Mouse (Mus musculus): Measurements from ENCODE around the gene Grem1.

Grem1 gene

DNA sequence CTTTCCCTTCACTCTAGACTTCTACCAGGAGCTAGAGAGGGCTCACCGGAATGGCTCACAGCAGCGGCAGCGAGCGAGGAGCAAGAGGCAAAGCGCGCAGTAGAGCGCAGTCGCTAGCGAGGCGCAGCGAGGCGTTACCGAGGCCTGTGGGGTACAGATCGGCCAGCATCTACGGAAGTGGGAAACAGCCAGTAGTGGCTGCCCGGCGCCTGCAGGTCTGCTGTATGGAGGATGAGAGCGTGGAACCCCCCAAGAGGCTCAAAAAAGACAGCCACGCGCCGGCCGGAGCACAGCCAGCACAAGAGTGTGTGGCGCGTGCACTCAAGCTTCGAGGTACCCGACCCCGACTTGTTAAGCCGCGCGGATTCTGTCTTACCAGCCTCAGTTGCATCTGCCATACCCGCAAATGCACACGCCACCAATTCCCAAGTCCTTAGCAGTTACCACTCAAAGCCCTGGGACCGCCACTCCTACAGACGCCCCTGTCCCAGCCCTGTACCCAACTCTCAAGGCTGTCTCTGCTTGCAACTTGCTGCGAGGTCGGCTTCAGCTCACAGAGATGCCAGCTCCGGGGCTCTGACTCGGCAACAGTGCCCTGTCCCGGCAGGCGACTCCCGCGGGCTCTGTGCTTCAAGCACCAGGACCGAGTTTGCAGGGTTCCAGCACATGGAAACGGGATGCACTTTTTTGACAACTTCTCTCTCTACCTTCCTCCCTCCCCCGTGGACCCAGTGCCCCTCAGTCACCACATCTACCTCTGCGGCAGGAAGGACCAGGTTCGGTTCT lies 728 bp downstream of the Grem1 start:
- peak; percentile 73 for ATAC-seq (ENCODE audit: low TSS enrichment)

DNA sequence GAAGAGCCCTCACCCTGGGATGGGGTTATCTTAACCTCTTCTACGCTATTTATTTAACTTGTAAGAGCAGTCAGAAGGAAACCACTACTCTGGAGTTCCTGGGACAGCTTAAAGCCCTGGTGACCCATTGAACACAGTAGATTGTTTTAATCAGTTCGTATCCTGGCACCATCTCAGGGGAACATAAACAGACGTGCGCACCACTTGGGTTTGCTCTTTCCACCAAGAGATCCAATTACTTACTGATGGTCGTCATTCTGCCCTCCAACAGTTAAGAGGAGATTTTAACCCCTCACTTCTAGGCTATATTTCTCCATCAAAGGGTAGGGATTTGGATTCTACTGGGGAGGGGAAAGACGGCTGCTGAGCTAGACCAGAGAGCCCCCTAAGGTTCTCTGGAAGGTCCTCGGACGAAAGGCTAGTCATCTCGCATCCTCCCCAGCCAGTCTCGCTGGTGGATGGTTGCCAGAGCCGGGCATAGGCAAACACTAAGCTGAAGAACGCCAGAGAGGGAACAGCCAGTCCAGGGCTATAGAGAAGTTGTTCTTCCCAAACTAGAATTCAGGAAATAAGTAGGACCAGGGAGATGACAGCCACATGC lies 1.4 kb downstream of the Grem1 start:
- ATAC-seq (ENCODE audit: low TSS enrichment), result peak; percentile 35; the same call in 1 of the 2 replicates

DNA sequence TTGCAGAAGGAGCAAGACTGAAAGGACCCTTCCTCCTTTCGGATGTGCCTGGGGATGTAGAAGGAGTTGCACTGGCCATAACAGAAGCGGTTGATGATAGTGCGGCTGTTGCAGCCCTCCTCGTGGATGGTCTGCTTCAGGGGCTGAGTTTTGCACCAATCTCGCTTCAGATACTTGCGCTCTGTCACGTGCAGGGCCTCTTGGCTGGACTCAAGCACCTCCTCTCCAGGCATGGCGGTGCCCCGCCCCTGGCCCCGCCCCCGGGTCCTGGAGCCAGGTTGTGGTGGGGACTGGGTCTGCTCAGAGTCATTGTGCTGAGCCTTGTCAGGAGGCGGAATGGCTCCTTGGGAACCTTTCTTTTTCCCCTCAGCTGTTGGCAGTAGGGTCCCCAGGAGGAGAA lies 8.7 kb downstream of the Grem1 start:
- ATAC-seq (ENCODE audit: low TSS enrichment), result no peak

DNA sequence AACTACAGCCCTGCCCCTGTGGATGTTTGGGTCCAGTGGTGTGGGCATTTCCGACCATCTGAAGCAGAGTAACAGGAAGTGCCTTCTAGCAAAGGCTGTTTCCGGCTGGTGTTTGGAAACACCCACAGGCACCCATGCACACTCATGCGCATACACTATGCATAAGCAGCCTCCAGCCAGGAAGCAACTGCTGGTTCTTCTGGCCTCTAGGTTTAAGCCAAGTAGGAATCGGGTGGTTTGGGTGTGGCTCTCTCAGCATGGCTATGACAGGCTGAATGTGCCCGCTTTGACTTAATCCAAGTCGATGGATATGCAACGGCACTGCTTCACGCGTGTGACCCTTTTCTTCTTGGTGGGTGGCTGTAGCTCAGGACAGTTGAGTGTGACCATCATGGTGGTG lies 9.1 kb downstream of the Grem1 start:
- ATAC-seq (ENCODE audit: low TSS enrichment), result no peak

DNA sequence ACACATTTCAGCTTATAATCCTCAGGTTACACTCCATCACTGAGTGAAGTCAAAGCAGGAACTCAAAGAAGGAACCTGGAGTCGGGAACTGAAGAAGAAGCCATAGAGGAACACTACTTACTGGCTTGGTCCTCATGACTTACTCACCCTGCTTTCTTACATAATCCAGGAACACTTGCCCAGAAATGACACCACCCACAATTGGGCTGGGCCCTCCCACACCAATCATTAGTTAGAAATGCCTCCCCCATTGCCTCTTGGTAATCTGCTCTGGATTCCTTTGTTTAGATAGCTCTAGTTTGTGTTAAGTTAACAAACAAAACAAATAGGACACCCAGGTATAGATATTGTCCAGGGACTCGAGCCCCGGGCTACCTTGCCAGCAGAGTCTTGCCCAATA lies 29.9 kb downstream of the Grem1 start:
- ATAC-seq (ENCODE audit: low TSS enrichment), result no peak

DNA sequence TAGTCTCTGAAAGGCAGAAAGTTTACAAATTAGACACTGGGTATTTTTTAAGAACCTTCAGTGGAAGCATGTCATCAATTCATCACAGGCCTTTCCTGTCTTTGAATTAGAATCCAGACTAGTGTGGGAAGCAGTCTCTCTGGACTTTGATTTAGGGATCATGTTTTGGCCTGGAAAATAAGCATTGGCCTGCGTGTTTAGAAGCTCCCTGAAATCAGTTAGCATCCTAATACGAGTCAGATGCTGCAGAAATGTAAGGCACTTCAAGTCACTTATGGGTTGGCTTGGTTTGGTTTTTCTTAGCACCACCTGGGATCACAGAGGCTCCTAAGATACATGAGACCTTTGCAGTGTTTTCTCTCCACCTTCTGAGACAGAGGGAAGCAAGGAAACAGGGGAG lies 43.6 kb downstream of the Grem1 start:
- ATAC-seq (ENCODE audit: low TSS enrichment), result no peak

DNA sequence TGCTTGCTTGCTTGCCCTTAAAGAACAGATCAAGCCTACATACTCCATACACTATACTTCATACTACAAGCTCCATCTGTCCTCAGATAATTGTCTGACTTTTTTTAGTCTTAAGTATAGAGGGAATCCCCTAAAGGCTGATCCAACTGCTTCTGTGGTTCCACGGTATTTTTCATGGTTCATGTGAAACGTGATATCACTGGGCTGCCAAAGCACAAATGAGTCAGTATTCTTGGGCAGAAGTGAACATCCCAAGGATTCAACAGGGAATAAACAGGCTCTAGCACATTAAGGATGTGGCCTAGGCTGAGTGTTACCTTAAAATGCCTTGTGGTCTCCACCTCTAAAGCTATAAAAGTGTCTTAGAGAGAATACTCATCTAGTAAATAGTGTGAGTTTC lies 45.0 kb downstream of the Grem1 start:
- no peak for ATAC-seq (ENCODE audit: low TSS enrichment)

DNA sequence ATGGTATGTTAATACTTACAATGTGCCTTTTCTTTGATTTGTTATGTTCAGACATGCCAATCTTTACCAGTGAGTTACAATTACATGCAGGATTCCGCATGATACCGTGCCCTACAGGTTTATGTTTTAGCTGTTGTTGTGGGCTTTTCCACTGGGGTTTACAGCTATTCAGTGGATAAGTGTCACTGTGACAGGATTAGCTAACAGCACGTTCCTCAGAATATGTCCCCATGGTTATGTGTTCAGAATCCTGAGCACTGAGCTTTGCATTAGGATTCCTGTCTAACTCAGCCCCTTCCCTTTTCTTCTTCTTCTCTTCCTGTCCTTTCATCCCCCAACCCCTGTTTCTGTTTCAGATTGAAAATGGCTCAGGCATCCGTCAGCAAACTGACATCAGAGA lies 50.9 kb downstream of the Grem1 start:
- ATAC-seq (ENCODE audit: low TSS enrichment), result no peak

DNA sequence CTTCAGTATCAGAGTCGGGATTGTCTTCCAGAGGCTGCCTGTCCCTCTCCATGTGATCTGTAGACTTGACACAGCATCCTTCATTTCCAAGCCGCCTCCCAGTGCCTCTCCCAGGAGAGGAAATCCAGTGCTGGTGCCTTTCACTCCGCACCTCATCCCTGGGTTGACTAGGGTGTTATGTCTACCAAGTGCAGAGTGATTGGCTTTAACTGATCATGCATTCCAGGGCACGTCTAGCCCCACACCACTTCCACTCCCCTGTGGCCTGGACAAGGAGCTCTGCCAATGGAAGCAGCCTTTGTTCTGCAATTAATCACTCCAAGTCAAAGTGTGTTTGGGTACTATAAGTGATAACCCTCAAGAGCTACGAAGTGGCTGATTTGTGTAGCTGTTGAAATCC lies 56.9 kb downstream of the Grem1 start:
- ATAC-seq (ENCODE audit: low TSS enrichment), result no peak

DNA sequence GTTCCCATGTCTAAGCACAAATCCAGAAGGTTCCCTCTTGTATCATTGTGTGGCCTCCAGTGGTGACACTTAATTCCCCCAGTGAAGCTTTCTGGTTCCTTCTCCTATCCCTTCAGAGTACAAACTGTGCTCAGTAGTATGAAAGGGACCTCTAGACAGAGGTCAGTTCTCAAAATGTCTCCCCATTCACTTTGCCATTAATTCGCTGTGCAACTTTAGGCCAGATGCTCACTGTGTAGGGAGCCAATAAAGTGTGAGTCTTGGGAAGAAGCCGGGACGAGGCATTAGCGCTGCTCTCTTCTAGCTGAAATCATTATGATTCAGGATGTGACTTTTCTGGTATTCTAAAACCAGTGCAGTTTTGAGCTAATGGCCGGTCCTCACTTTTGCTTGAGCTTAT lies 61.8 kb downstream of the Grem1 start:
- no peak for ATAC-seq (ENCODE audit: low TSS enrichment)

DNA sequence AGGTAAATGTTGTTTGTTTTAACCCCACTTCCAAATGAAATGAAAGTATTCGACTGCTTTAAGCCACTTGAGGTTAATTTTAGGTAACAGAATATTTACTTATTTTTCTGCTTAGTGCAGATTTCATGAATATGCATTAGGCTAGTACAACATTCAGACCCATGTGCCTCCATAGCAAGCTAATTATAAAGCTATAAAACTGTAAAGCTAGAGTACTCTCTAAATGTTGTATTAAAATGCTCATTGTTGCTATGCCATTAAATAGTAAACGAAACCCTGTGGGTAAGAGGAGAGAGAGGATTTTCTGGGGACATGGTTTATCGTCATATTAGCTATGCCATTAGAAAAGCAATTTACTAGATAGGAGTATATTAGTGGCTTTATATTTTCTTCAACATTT lies 62.2 kb downstream of the Grem1 start:
- no peak for ATAC-seq (ENCODE audit: low TSS enrichment)
